Mouse (Mus musculus) midbrain, embryonic 11.5 days (tissue): ENCODE results near the gene Pcx. TPM values are rescaled to one million over a fixed set of nuclear protein-coding genes. Genes with fewer than 3 reads are reported as not detected.

Source experiments
- ATAC-seq: fragments of 200-750 bp; cut with Nextera tagmentation; 2 replicates; pipeline ENCODE4 v1.8.0; 2017; ENCODE audit warnings: moderate TSS enrichment, moderate library complexity; ENCODE audit not compliant: low FRiP score
- DNase-seq: peaks from one replicate; pipeline ENCODE4 v3.0.0; 2015; ENCODE audit warnings: low spot score; ENCODE audit errors: missing footprints
- H3K27ac ChIP-seq: fragments of 300-500 bp; sonication (generic); 2 replicates; pipeline ENCODE4 v1.5.1; 2014; ENCODE audit warnings: low read depth, low read length
- H3K27me3 ChIP-seq: fragments of 300-500 bp; sonication (generic); 2 replicates; pipeline ENCODE4 v1.6.1; 2014; ENCODE audit warnings: mild to moderate bottlenecking, low read length, moderate library complexity, mixed read lengths; ENCODE audit not compliant: control insufficient read depth, insufficient read depth
- H3K36me3 ChIP-seq: fragments of 300-500 bp; sonication (generic); 2 replicates; pipeline ENCODE4 v1.6.1; 2014; ENCODE audit warnings: mild to moderate bottlenecking, low read length, moderate library complexity, mixed read lengths; ENCODE audit not compliant: control insufficient read depth, insufficient read depth
- H3K4me1 ChIP-seq: fragments of 300-500 bp; sonication (generic); 2 replicates; pipeline ENCODE4 v1.6.1; 2014; ENCODE audit warnings: low read length; ENCODE audit not compliant: control insufficient read depth, insufficient read depth
- H3K4me2 ChIP-seq: fragments of 300-500 bp; sonication (generic); 2 replicates; pipeline ENCODE4 v1.6.1; 2014; ENCODE audit warnings: mild to moderate bottlenecking, moderate library complexity
- H3K4me3 ChIP-seq: fragments of 300-500 bp; sonication (generic); 2 replicates; pipeline ENCODE4 v1.5.1; 2014; ENCODE audit warnings: low read depth, low read length
- H3K9ac ChIP-seq: fragments of 300-500 bp; sonication (generic); 2 replicates; pipeline ENCODE4 v1.6.1; 2014; ENCODE audit warnings: low read length
- H3K9me3 ChIP-seq: fragments of 300-500 bp; sonication (generic); 2 replicates; pipeline ENCODE4 v1.6.1; 2016; ENCODE audit warnings: low read length; ENCODE audit not compliant: control insufficient read depth
- WGBS: fragments of 180-500 bp; shearing (Covaris S2); extraction: QIAGEN DNeasy Blood & Tissue Kit; methylation state at CpG from one replicate; pipeline ENCODE4 v1.1.7; 2014; 5-methylcytosine and 5-hydroxymethylcytosine counted together
- polyA plus RNA-seq: library from polyadenylated mRNA; unstranded; fragments of >200 nt; fragmentation: Nextera tagmentation; extraction: Ambion mirVana; gene quantifications from 2 replicates; pipeline ENCODE4 v1.2.1, GENCODE M21; 2014

The Pcx gene
- polyA plus RNA-seq, 1 experiment from 2014 or later = 14.0 TPM

GRCm38 (mm10) chr19:4477345-4478189 is 32.7 kb upstream of the Pcx start, which contains the start of gene Syt12:
Gene Syt12 (minus strand): TSS chr19:4477447.
- Histone ChIP-seq H3K4me1 (peaks cover 4% of the 10 kb centered on the region; the same call in 1 of the 2 replicates), H3K9me3 (no peaks in the 10 kb centered on the region), H3K27me3 (peaks cover 31% of the 10 kb centered on the region), H3K4me2 (peak within 1 kb of the TSS; percentile 96), H3K4me3 (peak within 1 kb of the TSS; percentile 43), H3K9ac (peak within 1 kb of the TSS; percentile 33), H3K27ac (no peak within 1 kb of the TSS), H3K36me3 (no peaks in the 10 kb centered on the region)
- ATAC-seq = no peak
- 38% methylated on average over 21 of the region's 21 CpGs for WGBS
- no peak for DNase-seq

- Histone ChIP-seq H3K27ac (no peak overlapping the region), H3K27me3 (peaks cover 31% of the 10 kb centered on the region), H3K9me3 (no peaks in the 10 kb centered on the region), H3K4me1 (peaks cover 4% of the 10 kb centered on the region; the same call in 1 of the 2 replicates), H3K9ac (no peak overlapping the region), H3K36me3 (no peaks in the 10 kb centered on the region), H3K4me3 (no peak overlapping the region), H3K4me2 (no peak overlapping the region)
- no peak for ATAC-seq
- 42% methylated on average over 1 of the region's 1 CpGs for WGBS
- no peak for DNase-seq
Measured at GRCm38 (mm10) chr19:4478190-4478516, 32.1 kb upstream of the Pcx start.

- H3K27me3 ChIP-seq = peaks cover 29% of the 10 kb centered on the region
- no peak overlapping the region for H3K27ac ChIP-seq
- H3K9ac ChIP-seq = no peak overlapping the region
- DNase-seq (no peak), ATAC-seq (no peak)
- H3K4me3 ChIP-seq = no peak overlapping the region
- 91% methylated on average over 2 of the region's 2 CpGs for WGBS
- H3K9me3 ChIP-seq = no peaks in the 10 kb centered on the region
- no peaks in the 10 kb centered on the region for H3K36me3 ChIP-seq
- H3K4me2 ChIP-seq = no peak overlapping the region
- H3K4me1 ChIP-seq = peaks cover 4% of the 10 kb centered on the region; the same call in 1 of the 2 replicates
Measured at GRCm38 (mm10) chr19:4480041-4480440, 30.2 kb upstream of the Pcx start.

GRCm38 (mm10) chr19:4481326-4481725 is 28.9 kb upstream of the Pcx start:
- DNase-seq = no peak
- peaks cover 4% of the 10 kb centered on the region; the same call in 1 of the 2 replicates for H3K4me1 ChIP-seq
- H3K27ac ChIP-seq = no peak overlapping the region
- no peaks in the 10 kb centered on the region for H3K36me3 ChIP-seq
- ATAC-seq = no peak
- H3K4me2 ChIP-seq = no peak overlapping the region
- H3K9me3 ChIP-seq = no peaks in the 10 kb centered on the region
- no peak overlapping the region for H3K9ac ChIP-seq
- peaks cover 16% of the 10 kb centered on the region for H3K27me3 ChIP-seq
- H3K4me3 ChIP-seq = no peak overlapping the region
- WGBS = 69% methylated on average over 4 of the region's 4 CpGs

- no peaks in the 10 kb centered on the region for H3K4me1 ChIP-seq
- no peak overlapping the region for H3K4me3 ChIP-seq
- no peak overlapping the region for H3K4me2 ChIP-seq
- no peaks in the 10 kb centered on the region for H3K36me3 ChIP-seq
- no peak for ATAC-seq
- no peaks in the 10 kb centered on the region for H3K9me3 ChIP-seq
- no peak overlapping the region for H3K9ac ChIP-seq
- no peak for DNase-seq
- no peak overlapping the region for H3K27ac ChIP-seq
- H3K27me3 ChIP-seq = peaks cover 6% of the 10 kb centered on the region
- WGBS = 87% methylated on average over 3 of the region's 3 CpGs
Measured at GRCm38 (mm10) chr19:4482111-4482859, 28.0 kb upstream of the Pcx start.

GRCm38 (mm10) chr19:4485006-4485405 is 25.3 kb upstream of the Pcx start:
- no peaks in the 10 kb centered on the region for H3K36me3 ChIP-seq
- no peaks in the 10 kb centered on the region for H3K27me3 ChIP-seq
- WGBS = 51% methylated on average over 5 of the region's 5 CpGs
- no peak overlapping the region for H3K4me3 ChIP-seq
- no peak overlapping the region for H3K4me2 ChIP-seq
- H3K9ac ChIP-seq = no peak overlapping the region
- H3K27ac ChIP-seq = no peak overlapping the region
- no peaks in the 10 kb centered on the region for H3K4me1 ChIP-seq
- no peaks in the 10 kb centered on the region for H3K9me3 ChIP-seq
- no peak for DNase-seq
- no peak for ATAC-seq

- H3K4me1 ChIP-seq = no peaks in the 10 kb centered on the region
- H3K36me3 ChIP-seq = no peaks in the 10 kb centered on the region
- no peak overlapping the region for H3K4me2 ChIP-seq
- no peak overlapping the region for H3K27ac ChIP-seq
- ATAC-seq = no peak
- no peak overlapping the region for H3K4me3 ChIP-seq
- DNase-seq = no peak
- H3K9ac ChIP-seq = no peak overlapping the region
- H3K9me3 ChIP-seq = no peaks in the 10 kb centered on the region
- no peaks in the 10 kb centered on the region for H3K27me3 ChIP-seq
- 80% methylated on average over 2 of the region's 2 CpGs for WGBS
Measured at GRCm38 (mm10) chr19:4487877-4488276, 22.4 kb upstream of the Pcx start.

- H3K4me3 ChIP-seq = no peak overlapping the region
- no peak overlapping the region for H3K4me2 ChIP-seq
- H3K27me3 ChIP-seq = no peaks in the 10 kb centered on the region
- no peak overlapping the region for H3K9ac ChIP-seq
- 75% methylated on average over 10 of the region's 10 CpGs for WGBS
- H3K27ac ChIP-seq = no peak overlapping the region
- no peaks in the 10 kb centered on the region for H3K4me1 ChIP-seq
- no peaks in the 10 kb centered on the region for H3K9me3 ChIP-seq
- ATAC-seq = no peak
- no peak for DNase-seq
- H3K36me3 ChIP-seq = no peaks in the 10 kb centered on the region
Measured at GRCm38 (mm10) chr19:4491080-4491695, 19.1 kb upstream of the Pcx start.
